Mouse (Mus musculus): ENCODE results near the gene Pld4.

DNA sequence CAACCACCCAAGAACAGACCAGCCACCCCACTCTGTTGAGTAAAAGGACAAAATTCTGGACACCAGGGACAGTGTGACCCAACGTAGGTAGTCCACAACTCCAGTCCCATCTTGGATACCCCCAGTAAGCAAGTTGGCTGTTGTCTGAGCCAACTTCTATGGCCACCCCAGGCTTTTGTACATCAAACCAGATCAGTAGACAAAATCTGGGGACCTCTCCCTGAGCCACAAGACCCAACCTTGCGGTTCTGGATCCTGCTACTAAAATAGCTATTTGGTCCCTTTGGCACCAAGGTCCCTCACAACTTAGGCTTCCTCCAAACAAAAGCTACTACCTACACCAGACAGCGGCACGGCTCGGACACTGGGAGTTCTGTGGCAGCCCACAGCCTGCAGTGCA, 34.5 kb downstream of the Pld4 start:
- no peak for TF ChIP-seq CTCF (IDR thresholded peaks at IDR 0.05; ENCODE audit: low read depth)
- no peak for TF ChIP-seq EP300 (IDR thresholded peaks at IDR 0.05; ENCODE audit: low read depth)
